Mouse (Mus musculus): Measurements from ENCODE around the gene Lima1.

DNA sequence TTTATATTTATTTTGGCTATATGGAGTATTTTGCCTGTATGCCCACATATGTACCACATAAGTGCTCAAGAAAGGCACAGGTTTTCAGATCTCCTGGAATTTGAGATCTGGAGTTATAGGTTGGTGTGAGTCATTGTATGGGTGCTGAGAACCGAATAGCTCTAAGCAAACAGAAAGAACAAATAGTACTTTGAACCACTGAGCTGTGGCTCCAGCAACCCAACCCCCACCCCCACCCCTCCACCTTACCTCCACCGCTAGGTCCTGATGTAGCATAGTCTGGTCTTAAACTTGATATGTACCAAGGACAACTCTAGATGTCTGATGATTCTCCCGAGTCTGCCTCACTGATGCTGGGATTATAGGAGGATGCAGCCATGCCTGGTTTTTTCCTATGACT is 42.0 kb upstream of the Lima1 start:
- TF ChIP-seq CTCF (IDR thresholded peaks at IDR 0.05; ENCODE audit: borderline replicate concordance, extremely low read depth, insufficient read depth, insufficient read length) (no peak), POLR2A (IDR thresholded peaks at IDR 0.05; ENCODE audit: borderline replicate concordance, extremely low read depth, insufficient read depth, insufficient read length, poor library complexity, severe bottlenecking) (no peak)

All from brain, embryonic 14.5 days (tissue).